Mouse (Mus musculus): ENCODE data around the gene Snrnp200.
A peak's percentile ranks its signal among the peaks of the same experiment; 100 is the strongest.
"Not testable (repeated sequence)": the region's sequence is repeated elsewhere in the genome, so short reads cannot be mapped to it uniquely, and the experiment has no call there.

The Snrnp200 gene

DNA sequence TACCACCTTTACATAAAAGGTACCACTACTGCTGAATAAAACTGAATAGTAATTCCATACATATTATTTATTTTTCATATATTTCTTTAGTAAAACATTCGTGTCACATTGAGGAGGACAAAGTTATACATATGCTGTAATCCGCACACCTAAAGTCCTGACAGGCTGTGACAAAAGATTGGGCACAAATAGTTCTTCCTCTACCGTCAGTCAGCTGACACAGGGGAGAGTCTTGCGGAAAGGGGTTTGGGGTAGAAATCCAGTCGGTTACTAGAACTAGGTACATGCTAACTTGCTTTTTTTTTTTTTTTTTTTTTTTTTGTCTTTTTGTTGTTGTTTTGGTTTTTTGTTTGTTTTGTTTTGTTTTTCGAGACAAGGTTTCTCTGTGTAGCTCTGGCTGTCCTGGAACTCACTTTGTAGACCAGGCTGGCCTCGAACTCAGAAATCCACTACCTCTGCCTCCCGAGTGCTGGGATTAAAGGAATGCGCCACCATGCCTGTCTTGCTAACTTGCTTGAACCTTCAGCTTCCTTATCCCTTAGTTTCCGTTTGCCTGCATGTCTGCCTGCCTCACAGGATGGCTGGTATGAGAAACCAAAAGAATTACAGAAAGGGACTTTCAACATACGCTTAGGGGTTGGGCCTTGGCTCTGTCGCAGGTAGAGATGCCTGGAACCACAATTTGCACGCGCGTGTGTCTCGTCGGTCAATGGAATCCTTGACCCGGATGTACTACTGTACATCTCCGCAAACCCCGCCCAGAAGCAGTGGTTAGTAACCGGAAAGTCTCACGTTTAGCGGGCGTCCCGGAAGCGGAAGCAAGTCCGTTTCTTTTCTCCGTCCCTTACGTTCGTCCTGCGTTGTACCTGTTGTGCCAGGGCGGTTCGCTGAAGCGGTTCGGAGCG is at the start of gene Snrnp200, which contains the start of gene 1810024B03Rik:
Gene Snrnp200 (plus strand): TSS at position 840 of the 905 bp plus-strand sequence.
Gene 1810024B03Rik (minus strand): TSS at position 734 of the 905 bp plus-strand sequence.
- peak; percentile 87 for DNase-seq (ENCODE audit: extremely low read depth, insufficient read length, low spot score)

DNA sequence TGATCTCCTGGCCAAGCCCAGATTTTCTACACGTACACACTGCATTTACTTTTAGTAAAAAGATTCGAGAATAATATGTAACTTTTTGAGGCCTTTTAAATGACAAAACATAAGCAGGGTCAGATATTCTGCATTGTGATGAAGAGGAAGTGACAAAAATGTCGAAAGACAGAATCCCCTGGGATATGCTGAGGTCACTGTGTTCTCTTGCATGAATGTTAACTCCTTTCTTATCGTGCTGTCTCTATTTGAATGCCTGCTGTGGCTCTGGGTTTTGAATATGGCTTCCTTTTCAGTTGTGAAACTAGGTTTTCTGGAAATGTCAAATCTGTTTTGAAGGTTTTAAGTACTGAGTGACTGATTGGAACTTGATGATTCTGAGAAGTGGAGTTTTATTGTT is 42.5 kb upstream of the Snrnp200 start:
- no peak for DNase-seq (ENCODE audit: extremely low read depth, insufficient read length, low spot score)

DNA sequence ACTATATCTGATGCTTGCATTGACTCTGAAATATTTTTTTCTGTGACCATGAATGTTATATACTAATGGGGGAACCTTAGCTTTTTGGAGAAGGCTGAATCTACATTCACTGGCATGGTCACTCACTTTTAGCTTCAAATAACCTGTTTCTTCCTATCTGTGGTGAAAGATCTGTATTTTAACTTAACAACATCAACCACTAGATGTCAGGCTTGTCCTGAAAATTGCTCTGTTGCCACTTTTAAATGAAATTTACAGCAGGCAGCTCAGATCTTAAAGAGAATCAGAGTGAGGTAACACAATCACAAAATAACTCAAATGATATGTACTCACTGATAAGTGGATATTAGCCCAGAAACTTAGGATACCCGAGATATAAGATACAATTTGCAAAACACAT is 41.9 kb upstream of the Snrnp200 start:
- not testable (repeated sequence) for DNase-seq (ENCODE audit: extremely low read depth, insufficient read length, low spot score)

DNA sequence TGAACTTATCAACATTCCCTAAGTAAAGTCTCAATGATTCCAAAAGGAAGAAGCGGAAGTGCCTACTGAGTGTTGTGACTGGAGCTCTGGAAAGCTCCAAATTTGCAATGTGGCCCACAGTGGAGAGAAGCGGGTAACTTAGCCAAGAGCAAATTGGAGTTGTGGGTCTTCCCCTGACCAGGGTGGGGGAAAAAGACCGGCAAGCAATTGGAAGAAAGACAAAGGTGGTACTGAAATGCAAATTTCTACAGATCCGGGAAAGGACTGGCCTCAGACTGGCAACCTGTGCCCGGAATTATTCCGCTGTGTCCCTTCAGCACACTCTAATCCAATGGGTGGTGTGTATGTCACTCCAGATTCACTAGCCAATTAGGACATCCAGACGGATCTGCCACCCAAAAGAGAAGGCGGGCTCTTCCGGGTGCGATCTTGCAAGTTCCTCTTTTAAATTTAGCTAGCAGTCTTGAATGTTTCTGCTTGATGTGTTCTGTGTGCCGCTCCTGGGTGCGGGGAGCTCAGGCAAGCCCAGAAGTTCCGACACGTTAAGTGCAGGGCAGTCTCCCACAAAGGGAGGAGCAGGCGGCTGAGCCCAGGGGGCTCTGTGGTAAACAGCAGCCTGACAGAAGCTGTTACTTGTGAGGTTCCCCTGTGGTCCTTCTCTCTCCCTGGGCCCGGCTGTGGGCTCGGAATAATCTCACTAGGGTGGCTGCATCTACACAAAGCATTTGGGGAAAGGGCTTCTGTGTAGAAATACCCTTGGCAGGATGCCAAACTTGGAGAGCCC is 25.4 kb upstream of the Snrnp200 start:
- peak; percentile 76 for DNase-seq (ENCODE audit: extremely low read depth, insufficient read length, low spot score)

- DNase-seq (ENCODE audit: extremely low read depth, insufficient read length, low spot score) = no peak
Observed at GRCm38 (mm10) chr2:127189574-127189973, 18.6 kb upstream of the Snrnp200 start.

- peak; percentile 28 for DNase-seq (ENCODE audit: extremely low read depth, insufficient read length, low spot score)
Observed at GRCm38 (mm10) chr2:127204932-127205331, 3.3 kb upstream of the Snrnp200 start.

- not testable (repeated sequence) for DNase-seq (ENCODE audit: extremely low read depth, insufficient read length, low spot score)
Observed at GRCm38 (mm10) chr2:127205936-127206335, 2.2 kb upstream of the Snrnp200 start.

DNA sequence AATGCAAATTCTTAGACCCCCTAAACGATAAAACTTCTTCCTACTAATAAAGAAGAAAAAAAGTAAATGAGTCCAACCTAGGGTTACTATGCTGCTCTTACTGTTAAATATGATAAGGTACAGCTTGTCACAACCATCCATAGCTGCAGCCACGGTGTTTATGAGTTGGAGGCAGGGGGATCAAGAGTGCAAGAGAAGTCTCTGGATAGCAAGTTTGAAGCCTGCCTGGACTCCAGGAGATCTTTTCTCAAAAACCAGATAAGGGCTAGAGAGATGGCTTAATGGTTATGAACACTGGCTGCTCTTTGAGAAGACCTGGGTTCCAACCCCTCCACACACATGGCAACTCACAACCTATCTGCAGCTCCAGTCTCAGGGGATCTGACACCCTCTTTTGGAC is 1.3 kb upstream of the Snrnp200 start:
- DNase-seq (ENCODE audit: extremely low read depth, insufficient read length, low spot score) = no peak

GRCm38 (mm10) chr2:127208452-127208769 is 225 bp downstream of the Snrnp200 start:
- DNase-seq (ENCODE audit: extremely low read depth, insufficient read length, low spot score) = no peak

GRCm38 (mm10) chr2:127210701-127211100 is 2.5 kb downstream of the Snrnp200 start:
- no peak for DNase-seq (ENCODE audit: extremely low read depth, insufficient read length, low spot score)

- no peak for DNase-seq (ENCODE audit: extremely low read depth, insufficient read length, low spot score)
Observed at GRCm38 (mm10) chr2:127217746-127218145, 9.6 kb downstream of the Snrnp200 start.

GRCm38 (mm10) chr2:127225261-127225660 is 17.1 kb downstream of the Snrnp200 start:
- DNase-seq (ENCODE audit: extremely low read depth, insufficient read length, low spot score) = no peak

DNA sequence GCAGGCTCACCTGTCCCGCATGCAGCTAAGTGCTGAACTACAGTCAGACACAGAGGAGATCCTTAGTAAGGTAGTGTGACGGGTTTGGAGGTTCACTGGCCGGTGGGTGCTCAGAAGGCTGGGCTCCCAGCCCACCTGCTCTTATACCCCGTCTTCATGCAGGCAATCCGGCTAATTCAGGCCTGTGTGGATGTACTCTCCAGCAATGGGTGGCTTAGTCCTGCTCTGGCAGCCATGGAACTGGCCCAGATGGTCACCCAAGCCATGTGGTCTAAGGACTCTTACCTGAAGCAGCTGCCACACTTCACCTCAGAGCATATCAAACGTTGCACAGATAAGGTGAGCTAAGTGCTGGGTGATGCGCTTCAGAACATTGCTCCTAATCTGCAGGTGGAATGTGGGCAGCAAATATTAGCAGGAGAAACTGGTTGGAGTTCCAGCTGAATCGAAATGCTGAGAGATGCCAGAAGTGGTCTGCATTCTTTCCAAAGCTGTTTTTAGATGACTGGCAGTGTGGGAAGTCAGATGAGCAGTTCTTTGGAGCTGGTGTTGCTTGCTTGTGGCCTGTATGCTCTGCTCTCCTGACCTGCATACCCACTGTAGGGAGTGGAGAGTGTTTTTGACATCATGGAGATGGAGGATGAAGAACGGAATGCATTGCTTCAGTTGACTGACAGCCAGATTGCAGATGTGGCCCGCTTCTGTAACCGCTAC is 29.9 kb downstream of the Snrnp200 start:
- no peak for DNase-seq (ENCODE audit: extremely low read depth, insufficient read length, low spot score)

DNA sequence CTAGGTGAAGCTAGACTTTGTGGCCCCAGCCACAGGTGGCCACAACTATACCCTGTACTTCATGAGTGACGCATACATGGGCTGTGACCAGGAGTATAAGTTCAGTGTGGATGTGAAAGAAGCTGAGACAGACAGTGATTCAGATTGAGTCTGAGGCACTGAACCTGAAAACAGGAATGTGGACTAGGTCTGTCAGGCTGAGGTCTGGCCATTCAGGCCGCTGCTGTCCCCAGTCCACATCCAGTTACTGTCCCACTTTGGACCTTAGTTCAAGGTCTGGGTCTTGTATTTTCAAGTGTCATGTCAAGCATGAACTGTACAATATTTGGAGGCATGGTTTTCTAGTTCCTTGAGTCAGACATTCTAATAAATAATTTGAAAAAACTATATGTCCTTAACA is 31.9 kb downstream of the Snrnp200 start:
- no peak for DNase-seq (ENCODE audit: extremely low read depth, insufficient read length, low spot score)

DNA sequence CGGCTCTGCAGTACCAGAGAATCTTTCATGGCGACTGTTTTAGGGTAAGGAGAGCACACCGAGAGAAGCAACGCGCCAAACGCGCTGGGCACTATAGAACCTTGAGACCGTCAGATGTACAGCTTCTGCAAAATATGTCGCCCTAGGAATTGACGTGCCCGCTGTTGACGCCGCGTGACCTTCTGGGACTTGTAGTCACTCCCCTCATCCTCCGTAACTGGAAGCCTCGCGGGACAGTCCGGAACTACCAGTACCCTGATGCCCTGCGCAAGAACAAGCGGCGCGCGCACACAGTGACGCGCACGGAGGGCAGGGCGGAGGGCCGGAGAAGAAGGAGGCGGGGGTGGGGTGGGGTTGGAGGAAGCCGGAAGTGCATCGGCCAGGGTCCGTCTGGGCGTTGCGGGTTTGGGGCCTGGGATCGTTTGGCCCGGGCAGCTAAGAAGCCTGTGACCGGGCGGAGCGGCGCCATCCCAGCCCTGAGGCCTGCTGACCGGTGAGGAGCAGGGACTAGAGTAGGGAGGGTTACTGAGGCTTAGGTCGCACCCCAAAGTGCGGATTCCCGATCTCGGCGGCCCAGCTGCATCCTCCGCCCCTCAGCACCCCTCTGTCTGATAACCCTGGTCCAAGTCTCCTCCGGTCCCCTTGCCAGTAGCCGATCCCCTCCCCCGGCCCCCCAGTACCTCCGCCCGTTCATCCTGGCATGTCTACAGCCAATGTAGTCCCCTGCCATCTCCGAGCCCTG is 39.6 kb downstream of the Snrnp200 start, which contains the start of the genes Ciao1 and Tmem127:
Gene Ciao1 (minus strand): TSS at position 225 of the 742 bp plus-strand sequence.
Gene Tmem127 (plus strand): TSS at position 317 of the 742 bp plus-strand sequence.
- peak; percentile 99 for DNase-seq (ENCODE audit: extremely low read depth, insufficient read length, low spot score)

DNA sequence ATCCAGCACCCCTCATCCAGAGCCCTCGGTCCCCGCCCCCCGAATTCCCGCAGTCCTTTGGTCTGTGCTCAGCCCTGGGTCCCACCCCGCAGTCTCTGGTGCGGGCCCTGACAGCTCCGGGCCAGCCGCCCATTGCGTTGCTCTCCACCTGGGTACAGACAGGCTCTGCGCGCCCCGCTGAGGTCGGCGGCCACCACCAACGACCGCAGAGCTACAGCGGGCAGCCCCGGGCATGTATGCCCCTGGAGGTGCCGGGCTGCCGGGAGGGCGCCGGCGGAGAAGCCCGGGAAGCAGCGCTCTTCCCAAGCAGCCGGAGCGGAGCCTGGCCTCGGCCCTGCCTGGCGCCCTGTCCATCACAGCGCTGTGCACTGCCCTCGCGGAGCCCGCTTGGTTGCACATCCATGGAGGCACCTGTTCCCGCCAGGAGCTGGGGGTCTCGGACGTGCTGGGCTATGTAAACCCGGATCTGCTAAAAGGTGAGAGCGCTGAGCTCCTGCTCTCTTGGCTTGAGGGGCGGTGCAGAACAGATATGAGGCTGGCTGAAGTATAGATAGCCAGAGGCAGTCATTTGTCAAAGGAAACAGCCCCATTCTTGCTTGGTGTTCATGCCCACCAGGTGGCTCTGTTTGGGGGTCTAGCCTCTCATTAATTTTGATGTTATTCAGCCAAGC is 40.3 kb downstream of the Snrnp200 start:
- no peak for DNase-seq (ENCODE audit: extremely low read depth, insufficient read length, low spot score)

DNA sequence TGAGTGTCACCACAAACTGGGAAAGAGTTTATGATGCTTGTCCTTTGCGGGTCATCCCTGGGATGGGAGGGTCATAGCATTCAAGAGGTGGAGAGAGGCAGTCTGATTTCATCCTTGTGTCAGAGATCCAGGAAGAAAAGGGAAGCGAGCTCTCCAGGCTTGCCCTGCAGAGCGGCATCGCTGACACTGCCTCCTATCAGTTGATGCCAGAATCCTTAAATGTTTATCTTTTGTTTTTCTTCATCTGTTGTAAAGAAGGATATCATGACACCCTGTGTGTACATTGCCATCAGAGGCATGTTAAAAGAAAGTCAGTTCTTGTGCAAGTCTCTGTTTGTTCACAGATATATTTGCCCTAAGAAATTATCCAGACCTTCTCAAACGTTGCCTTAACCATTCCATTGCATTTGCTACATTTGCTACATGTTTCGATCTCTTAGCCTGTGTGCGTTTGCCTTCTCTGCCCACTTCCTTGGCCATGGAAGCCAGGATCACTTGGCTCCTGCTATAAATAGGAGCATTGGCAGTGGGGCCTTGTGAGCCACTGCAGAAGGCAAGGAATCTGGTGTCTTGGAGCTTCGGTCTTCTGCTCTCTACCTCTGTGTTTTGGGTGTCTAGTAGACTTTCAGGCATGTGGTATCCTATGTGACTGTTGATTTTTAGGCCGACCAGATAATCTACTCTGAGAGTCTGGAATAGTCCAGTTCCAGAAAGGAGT is 42.3 kb downstream of the Snrnp200 start:
- DNase-seq (ENCODE audit: extremely low read depth, insufficient read length, low spot score) = no peak

- DNase-seq (ENCODE audit: extremely low read depth, insufficient read length, low spot score) = no peak
Observed at GRCm38 (mm10) chr2:127251457-127251856, 43.3 kb downstream of the Snrnp200 start.

All from 3134 (cell line).